Mouse (Mus musculus) limb, embryonic 14.5 days (tissue): Measurements from ENCODE around the gene Cend1. TPM values are rescaled to one million over a fixed set of nuclear protein-coding genes. Genes with fewer than 3 reads are reported as not detected.

Experiments used
- ATAC-seq: fragments of 200-750 bp; cut with Nextera tagmentation; 2 replicates; pipeline ENCODE4 v1.8.0; 2017; ENCODE audit warnings: low read depth, moderate number of reproducible peaks, moderate TSS enrichment; ENCODE audit not compliant: low FRiP score
- DNase-seq: peaks from one replicate; pipeline ENCODE4 v3.0.0-alpha.2; 2015; ENCODE audit warnings: low spot score
- H3K27ac ChIP-seq: fragments of 300-500 bp; sonication (generic); replicated peaks from 2 replicates; pipeline ENCODE4 v1.5.1; 2014; ENCODE audit warnings: low read depth, mild to moderate bottlenecking, low read length, moderate library complexity, mixed read lengths
- H3K27me3 ChIP-seq: fragments of 300-500 bp; sonication (generic); 2 replicates; pipeline ENCODE4 v1.6.1; 2014; ENCODE audit warnings: low read length, mixed read lengths; ENCODE audit not compliant: control insufficient read depth, insufficient read depth
- H3K36me3 ChIP-seq: fragments of 300-500 bp; sonication (generic); 2 replicates; pipeline ENCODE4 v1.6.1; 2014; ENCODE audit warnings: mild to moderate bottlenecking, low read length, moderate library complexity, mixed read lengths; ENCODE audit not compliant: control insufficient read depth, insufficient read depth
- H3K4me1 ChIP-seq: fragments of 300-500 bp; sonication (generic); 2 replicates; pipeline ENCODE4 v1.6.1; 2014; ENCODE audit warnings: antibody characterized with exemption, low read length, mixed read lengths; ENCODE audit not compliant: control insufficient read depth, insufficient read depth
- H3K4me2 ChIP-seq: fragments of 300-500 bp; sonication (generic); replicated peaks from 2 replicates; pipeline ENCODE4 v1.6.1; 2014; ENCODE audit warnings: low read depth, mild to moderate bottlenecking, low read length, moderate library complexity; ENCODE audit not compliant: severe bottlenecking
- H3K4me3 ChIP-seq: fragments of 300-500 bp; sonication (generic); replicated peaks from 2 replicates; pipeline ENCODE4 v1.5.1; 2014; ENCODE audit warnings: low read length
- H3K9ac ChIP-seq: fragments of 300-500 bp; sonication (generic); 2 replicates; pipeline ENCODE4 v1.6.1; 2014; ENCODE audit warnings: mild to moderate bottlenecking, low read depth, low read length, moderate library complexity; ENCODE audit not compliant: severe bottlenecking
- H3K9me3 ChIP-seq: fragments of 300-500 bp; sonication (generic); 2 replicates; pipeline ENCODE4 v1.6.1; 2016; ENCODE audit warnings: low read length; ENCODE audit not compliant: control insufficient read depth
- POLR2A ChIP-seq: fragments of 200-500 bp; IDR thresholded peaks from 2 replicates; pipeline ENCODE4 v1.8.0; 2012; ENCODE audit warnings: inconsistent platforms, mild to moderate bottlenecking, moderate library complexity, borderline replicate concordance; ENCODE audit not compliant: insufficient read depth, insufficient read length; ENCODE audit errors: extremely low read depth
- WGBS: fragments of 180-500 bp; shearing (Covaris S2); extraction: QIAGEN DNeasy Blood & Tissue Kit; methylation state at CpG from one replicate; pipeline ENCODE4 v1.1.7; 2014; 5-methylcytosine and 5-hydroxymethylcytosine counted together
- polyA plus RNA-seq, 2 experiments: library from polyadenylated mRNA; depleted of rRNA in 1 of 2; stranded (reverse) in 1 of 2; unstranded in 1 of 2; fragments of >200 nt; fragmentation: Nextera tagmentation in 1 of 2; extraction: Ambion mirVana in 1 of 2; gene quantifications; 2 replicates each; pipeline versions ENCODE4 v1.2.1 to v1.2.3; 2012 to 2014

Cend1 gene
- polyA plus RNA-seq, 2 experiments: 0.66 to 1.8 TPM

- Histone ChIP-seq H3K9me3 (no peaks in the 10 kb centered on the region), H3K4me3 (peak within 1 kb of the TSS; percentile 36), H3K27me3 (peaks cover 46% of the 10 kb centered on the region), H3K4me1 (peaks cover 25% of the 10 kb centered on the region), H3K27ac (no peak within 1 kb of the TSS), H3K4me2 (peak within 1 kb of the TSS; percentile 65), H3K9ac (peak within 1 kb of the TSS; percentile 22), H3K36me3 (peaks cover 7% of the 10 kb centered on the region)
- no peak for DNase-seq
- ATAC-seq: no peak
- TF ChIP-seq POLR2A: no peak
- 73% methylated on average over 15 of the region's 15 CpGs for WGBS
Observed at GRCm38 (mm10) chr7:141460391-141461113, 31.3 kb upstream of the Cend1 start, which contains the start of gene Cracr2b. Gene Cracr2b (plus strand): TSS chr7:141461094.

GRCm38 (mm10) chr7:141460001-141460390, 30.7 kb upstream of the Cend1 start:
- 67% methylated on average over 5 of the region's 5 CpGs for WGBS
- H3K9ac ChIP-seq: no peak overlapping the region
- peaks cover 7% of the 10 kb centered on the region for H3K36me3 ChIP-seq
- ATAC-seq (no peak), DNase-seq (no peak)
- peaks cover 45% of the 10 kb centered on the region for H3K27me3 ChIP-seq
- peaks cover 19% of the 10 kb centered on the region for H3K4me1 ChIP-seq
- TF ChIP-seq POLR2A: no peak
- no peak overlapping the region for H3K4me3 ChIP-seq
- H3K27ac ChIP-seq: no peak overlapping the region
- H3K9me3 ChIP-seq: no peaks in the 10 kb centered on the region
- H3K4me2 ChIP-seq: no peak overlapping the region

GRCm38 (mm10) chr7:141459301-141459711, 30.0 kb upstream of the Cend1 start:
- no peak overlapping the region for H3K27ac ChIP-seq
- no peak overlapping the region for H3K4me2 ChIP-seq
- ATAC-seq (no peak), DNase-seq (no peak)
- peaks cover 7% of the 10 kb centered on the region for H3K36me3 ChIP-seq
- H3K9ac ChIP-seq: no peak overlapping the region
- no peak overlapping the region for H3K4me3 ChIP-seq
- H3K4me1 ChIP-seq: peaks cover 13% of the 10 kb centered on the region; the same call in 1 of the 2 replicates
- TF ChIP-seq POLR2A: no peak
- H3K9me3 ChIP-seq: no peaks in the 10 kb centered on the region
- peaks cover 38% of the 10 kb centered on the region for H3K27me3 ChIP-seq
- WGBS: 89% methylated on average over 17 of the region's 17 CpGs

GRCm38 (mm10) chr7:141458661-141459060, 29.4 kb upstream of the Cend1 start:
- 90% methylated on average over 11 of the region's 11 CpGs for WGBS
- H3K27me3 ChIP-seq: peaks cover 31% of the 10 kb centered on the region
- H3K9ac ChIP-seq: no peak overlapping the region
- H3K4me3 ChIP-seq: no peak overlapping the region
- peaks cover 7% of the 10 kb centered on the region for H3K36me3 ChIP-seq
- H3K4me2 ChIP-seq: no peak overlapping the region
- H3K9me3 ChIP-seq: no peaks in the 10 kb centered on the region
- peaks cover 13% of the 10 kb centered on the region; the same call in 1 of the 2 replicates for H3K4me1 ChIP-seq
- TF ChIP-seq POLR2A: no peak
- ATAC-seq (no peak), DNase-seq (no peak)
- no peak overlapping the region for H3K27ac ChIP-seq

GRCm38 (mm10) chr7:141457986-141458660, 28.8 kb upstream of the Cend1 start:
- Histone ChIP-seq H3K9ac (no peak overlapping the region), H3K27me3 (peaks cover 26% of the 10 kb centered on the region), H3K9me3 (no peaks in the 10 kb centered on the region), H3K36me3 (peaks cover 7% of the 10 kb centered on the region), H3K4me2 (no peak overlapping the region), H3K27ac (no peak overlapping the region), H3K4me3 (no peak overlapping the region), H3K4me1 (peaks cover 13% of the 10 kb centered on the region; the same call in 1 of the 2 replicates)
- TF ChIP-seq POLR2A: no peak
- DNase-seq: no peak
- WGBS: 72% methylated on average over 15 of the region's 15 CpGs
- no peak for ATAC-seq
